Mouse (Mus musculus): ENCODE results near the gene Zcchc2.

Gene Zcchc2

GRCm38 (mm10) chr1:106071237-106072070 is 81.2 kb downstream of the Zcchc2 start:
- DNase-seq (ENCODE audit: low read depth, low spot score) = peak; percentile 93

GRCm38 (mm10) chr1:106072071-106072440 is 81.8 kb downstream of the Zcchc2 start:
- no peak for DNase-seq (ENCODE audit: low read depth, low spot score)

DNA sequence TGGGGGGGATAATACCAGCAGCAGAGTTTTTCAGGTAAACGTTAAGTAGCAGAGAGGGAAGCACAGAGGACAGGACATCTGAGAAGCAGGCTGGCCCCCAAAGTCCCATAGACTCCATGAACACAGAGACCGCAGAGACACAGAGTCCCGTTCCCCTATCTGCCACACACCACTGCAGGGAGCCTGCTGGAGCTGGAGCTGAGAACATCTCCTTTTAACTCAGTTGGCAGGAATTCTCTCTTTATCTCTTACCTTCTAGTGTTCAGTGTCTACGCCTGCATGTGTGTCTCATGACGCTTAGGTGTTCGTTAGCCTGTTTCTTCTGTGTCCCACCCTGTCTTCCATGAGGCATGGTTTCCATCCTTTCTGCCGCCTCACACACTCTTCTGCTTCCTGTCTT is 83.0 kb downstream of the Zcchc2 start:
- no peak for DNase-seq (ENCODE audit: low read depth, low spot score)

- no peak for DNase-seq (ENCODE audit: low read depth, low spot score)
Observed at GRCm38 (mm10) chr1:106074141-106074540, 83.9 kb downstream of the Zcchc2 start.

DNA sequence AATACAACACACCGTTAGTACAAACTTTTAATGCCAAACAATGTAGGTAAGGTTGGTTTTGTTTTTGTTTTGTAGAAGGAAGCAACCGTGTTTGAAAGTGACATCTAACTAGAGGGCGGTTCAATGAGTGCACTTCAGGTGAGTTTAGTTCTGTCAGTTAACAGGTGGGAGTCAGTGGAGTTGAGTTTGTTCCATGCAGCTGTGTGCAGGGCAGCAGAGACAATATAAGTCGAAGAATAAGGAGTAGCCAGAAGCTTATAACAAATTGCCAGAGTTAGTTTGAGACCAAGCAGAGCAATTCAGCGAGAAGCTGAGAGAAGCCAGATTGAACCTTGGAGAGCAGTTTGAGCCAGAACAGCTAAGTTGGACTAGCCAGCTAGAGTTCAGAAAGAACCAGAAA is 84.5 kb downstream of the Zcchc2 start:
- DNase-seq (ENCODE audit: low read depth, low spot score) = no peak

DNA sequence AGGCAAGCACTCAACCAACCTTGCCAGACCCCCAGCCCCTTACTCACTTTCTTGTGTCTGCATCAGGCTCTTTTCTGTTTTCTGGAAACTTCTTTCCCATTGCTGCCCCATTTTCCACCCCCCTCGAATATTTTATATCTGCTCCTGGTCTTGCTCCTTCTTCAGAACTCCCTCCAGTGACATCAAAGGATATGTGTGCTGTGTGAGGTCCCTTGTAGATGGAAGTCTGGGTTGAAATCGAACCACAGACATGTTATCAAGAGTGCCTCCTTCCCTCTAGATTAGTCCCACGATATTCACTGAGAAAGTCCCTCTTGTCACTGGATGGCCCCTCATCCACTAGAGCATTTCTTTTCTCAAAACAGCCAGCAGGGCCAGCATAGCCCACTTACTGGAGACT is 86.4 kb downstream of the Zcchc2 start:
- no peak for DNase-seq (ENCODE audit: low read depth, low spot score)

GRCm38 (mm10) chr1:106077166-106077565 is 87.0 kb downstream of the Zcchc2 start:
- peak; percentile 51 for DNase-seq (ENCODE audit: low read depth, low spot score)
